Mouse (Mus musculus) embryonic facial prominence, embryonic 11.5 days (tissue): ENCODE results near the gene Idi2. TPM values are rescaled to one million over a fixed set of nuclear protein-coding genes. Genes with fewer than 3 reads are reported as not detected.

ENCODE experiments used
- ATAC-seq: fragments of 200-750 bp; cut with Nextera tagmentation; replicated peaks from 2 replicates; pipeline ENCODE4 v1.8.0; 2017; ENCODE audit warnings: low read depth; ENCODE audit not compliant: insufficient number of reproducible peaks, low FRiP score, low TSS enrichment
- DNase-seq: peaks from one replicate; pipeline ENCODE4 v3.0.0-alpha.2; 2015; ENCODE audit warnings: low spot score
- H3K27ac ChIP-seq: fragments of 300-500 bp; sonication (generic); replicated peaks from 2 replicates; pipeline ENCODE4 v1.5.1; 2014; ENCODE audit warnings: mild to moderate bottlenecking, low read depth, low read length, control low read depth
- H3K27me3 ChIP-seq: fragments of 300-500 bp; sonication (generic); 2 replicates; pipeline ENCODE4 v1.6.1; 2014; ENCODE audit warnings: mild to moderate bottlenecking, low read length, moderate library complexity, mixed read lengths; ENCODE audit not compliant: control insufficient read depth, insufficient read depth
- H3K36me3 ChIP-seq: fragments of 300-500 bp; sonication (generic); replicated peaks from 2 replicates; pipeline ENCODE4 v1.6.1; 2014; ENCODE audit warnings: low read depth, mild to moderate bottlenecking, low read length, moderate library complexity, mixed read lengths; ENCODE audit not compliant: control insufficient read depth, insufficient read depth
- H3K4me1 ChIP-seq: fragments of 300-500 bp; sonication (generic); 2 replicates; pipeline ENCODE4 v1.6.1; 2014; ENCODE audit warnings: low read length, mixed read lengths; ENCODE audit not compliant: control insufficient read depth, insufficient read depth
- H3K4me2 ChIP-seq: fragments of 300-500 bp; sonication (generic); 2 replicates; pipeline ENCODE4 v1.6.1; 2014; ENCODE audit warnings: low read depth, mild to moderate bottlenecking, control low read depth, low read length, moderate library complexity
- H3K4me3 ChIP-seq: fragments of 300-500 bp; sonication (generic); 2 replicates; pipeline ENCODE4 v1.5.1; 2014; ENCODE audit warnings: low read depth, low read length, control low read depth
- H3K9ac ChIP-seq: fragments of 300-500 bp; sonication (generic); replicated peaks from 2 replicates; pipeline ENCODE4 v1.6.1; 2014; ENCODE audit warnings: mild to moderate bottlenecking, control low read depth, low read length
- H3K9me3 ChIP-seq: fragments of 300-500 bp; sonication (generic); replicated peaks from 2 replicates; pipeline ENCODE4 v1.6.1; 2016; ENCODE audit warnings: mild to moderate bottlenecking, low read length, inconsistent platforms, mixed read lengths; ENCODE audit not compliant: control insufficient read depth
- WGBS: fragments of 180-500 bp; shearing (Covaris S2); extraction: QIAGEN DNeasy Blood & Tissue Kit; methylation state at CpG from one replicate; pipeline ENCODE4 v1.1.7; 2014; 5-methylcytosine and 5-hydroxymethylcytosine counted together
- microRNA-seq: library from miRNA; unstranded; fragments of <30 nt; microRNA quantifications from one replicate; pipeline ENCODE4, GENCODE M21; 2016; ENCODE audit warnings: borderline number of aligned reads
- polyA plus RNA-seq: library from polyadenylated mRNA; unstranded; fragments of >200 nt; fragmentation: Nextera tagmentation; extraction: Ambion mirVana; gene quantifications from 2 replicates; pipeline ENCODE4 v1.2.1, GENCODE M21; 2014

Idi2 gene
- polyA plus RNA-seq, 1 experiment from 2014 or later: not detected

- Histone ChIP-seq H3K4me1 (no peaks in the 10 kb centered on the region), H3K4me3 (no peak overlapping the region), H3K4me2 (no peak overlapping the region), H3K36me3 (no peaks in the 10 kb centered on the region), H3K27ac (no peak overlapping the region), H3K9ac (no peak overlapping the region), H3K27me3 (no peaks in the 10 kb centered on the region), H3K9me3 (no peaks in the 10 kb centered on the region)
- ATAC-seq: no peak
- 66% methylated on average over 2 of the region's 2 CpGs for WGBS
- DNase-seq: no peak
Measured at GRCm38 (mm10) chr13:9003306-9003705, 50.6 kb downstream of the Idi2 start.

Small RNAs within 50 kb of the gene (microRNA-seq; reads per million reads assigned to microRNA genes)
- not detected for gene Gm22750

Other genes starting within 250 kb of the Idi2 start
- gene Wdr37, start 81.0 kb upstream of the Idi2 start, polyA plus RNA-seq: 33.7 and 35.6 TPM in 2 replicates
- 111 and 125 TPM in 2 replicates for gene Idi1, start 67.4 kb upstream of the Idi2 start, polyA plus RNA-seq
- not detected in 2 replicates for gene Gm9745, start 4.6 kb upstream of the Idi2 start, polyA plus RNA-seq
- 108 and 113 TPM in 2 replicates for gene Gtpbp4, start 43.2 kb downstream of the Idi2 start, polyA plus RNA-seq
- gene Larp4b, start 141.0 kb downstream of the Idi2 start, polyA plus RNA-seq: 36.9 and 38.4 TPM in 2 replicates